Mouse (Mus musculus) megakaryocyte, embryonic 14.5 days (primary cell): ENCODE data around the gene Neurog2.

Experiments
- FLI1 ChIP-seq: IDR thresholded peaks from 2 replicates; pipeline ENCODE4 v1.6.1; 2012; ENCODE audit warnings: low read length, inconsistent platforms, mixed read lengths
- GATA1 ChIP-seq: IDR thresholded peaks from 3 replicates; pipeline ENCODE4 v1.6.1; 2012; ENCODE audit warnings: mixed read lengths, low read length, inconsistent platforms, borderline replicate concordance

DNA sequence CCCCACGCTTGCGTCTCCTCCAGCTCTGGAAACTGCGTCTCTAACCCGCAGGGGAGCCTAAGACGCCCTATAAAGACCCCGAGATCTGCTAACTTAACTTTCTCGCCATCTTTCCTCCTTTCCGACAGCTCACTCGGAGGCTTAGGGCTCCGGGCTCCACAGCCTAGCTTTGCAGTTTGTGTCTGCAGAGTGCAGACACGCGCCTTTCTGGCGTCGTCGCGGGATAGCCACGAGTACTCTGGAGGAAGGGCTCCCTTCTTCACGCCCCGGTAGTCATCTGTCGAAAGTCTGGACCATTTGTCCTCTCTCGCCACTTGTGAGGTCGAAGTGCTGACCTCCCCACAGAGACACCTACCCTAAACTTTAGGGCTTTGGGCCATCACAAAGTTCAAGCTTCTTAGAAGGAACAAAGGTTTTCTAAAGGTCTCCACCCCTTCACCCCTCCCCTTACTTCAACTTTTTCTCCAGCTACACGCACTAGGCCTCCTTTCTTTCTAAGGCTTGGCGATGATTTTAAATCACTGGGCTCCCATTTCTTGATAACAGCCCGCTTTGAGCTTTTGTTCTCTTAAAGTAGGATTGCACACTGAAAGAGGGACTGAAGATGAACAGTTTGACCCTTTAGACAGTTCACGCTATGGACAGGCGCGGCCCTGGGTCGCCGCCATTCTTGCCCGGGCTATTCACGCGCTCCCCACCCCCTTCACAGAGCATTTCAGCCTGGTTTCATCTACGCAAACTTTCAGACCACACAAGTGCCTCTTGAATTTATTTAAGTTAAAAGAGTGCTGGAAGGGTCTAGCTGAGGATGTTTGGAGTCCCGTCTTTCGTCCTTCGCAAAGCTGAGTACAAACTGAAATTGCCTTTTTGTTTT is 4.4 kb upstream of the Neurog2 start:
- no peak for TF ChIP-seq GATA1
- TF ChIP-seq FLI1, result no peak
